Mouse (Mus musculus) thymus, adult 2 months (tissue): Measurements from ENCODE around the gene Rnase4.

Source experiments
- CTCF ChIP-seq: fragments of 200-500 bp; IDR thresholded peaks from 2 replicates; pipeline ENCODE4 v1.5.1; 2012; ENCODE audit warnings: mild to moderate bottlenecking, control low read depth, low read length, moderate library complexity, borderline replicate concordance; ENCODE audit not compliant: control insufficient read depth, poor library complexity, insufficient read depth; ENCODE audit errors: extremely low read depth
- POLR2A ChIP-seq: fragments of 200-500 bp; IDR thresholded peaks from 2 replicates; pipeline ENCODE4 v1.6.1; 2012; ENCODE audit warnings: mild to moderate bottlenecking, low read length, control low read depth, moderate library complexity; ENCODE audit not compliant: control insufficient read depth, poor library complexity, insufficient read depth; ENCODE audit errors: extremely low read depth

GRCm38 (mm10) chr14:51149164-51149563, 58.3 kb downstream of the Rnase4 start:
- TF ChIP-seq CTCF, result no peak
- TF ChIP-seq POLR2A, result no peak
